Comparison of ENCODE assay signal across 23 mouse cellular contexts in genomic region chrX:159639991-159640390, GRCm38 (mm10). TPM values are rescaled to one million over a fixed set of nuclear protein-coding genes. Genes with fewer than 3 reads are reported as not detected.
DNase-seq lines count a peak whose midpoint lies in the region; ATAC-seq and TF ChIP-seq lines count a peak whose summit lies in the region.
"Had no signal": no experiment of that assay in that cellular context is flagged by ENCODE, and none has a peak within 500 bp of the region (broad histone marks: within the 10 kb centered on the region; RNA-seq: fewer than 3 reads in every experiment).

No protein-coding gene starts in this region.

- TF ChIP-seq CTCF in liver, postnatal 0 days (IDR thresholded peaks at IDR 0.05; ENCODE audit: low read depth) = no peak
- TF ChIP-seq CTCF in bone marrow, adult 2 months (IDR thresholded peaks at IDR 0.05; ENCODE audit: control insufficient read depth, insufficient read depth, low read length) = no peak

- no peak overlapping the region for H3K9ac ChIP-seq in liver, embryonic 11.5 days (ENCODE audit: low read depth, low read length)
- no peak overlapping the region for H3K9ac ChIP-seq in liver, postnatal 0 days (replicated peaks)
- H3K9ac ChIP-seq in midbrain, embryonic 16.5 days (ENCODE audit: low read depth, low read length) = no peak overlapping the region
- H3K9ac ChIP-seq: embryonic facial prominence, embryonic 15.5 days; heart, embryonic 15.5 days; hindbrain, embryonic 13.5 days had no signal

- DNase-seq in liver, embryonic 11.5 days (ENCODE audit: low spot score) = no peak
- no peak for DNase-seq in liver, postnatal 0 days
- DNase-seq in adrenal gland, adult (ENCODE audit: inconsistent age in 2 of 2, low spot score in 1 of 2) = no peak
- DNase-seq in cerebellum, postnatal 10 days = no peak
- DNase-seq: adrenal gland, postnatal 10 days; cerebellum, adult 9-10 months; cerebellum, postnatal 36 days; embryo, embryonic 11 days; gastrocnemius, postnatal 36 days; heart, adult 2 months; heart, postnatal 14 days had no signal

- H3K9me3 ChIP-seq in liver, embryonic 11.5 days (ENCODE audit: control insufficient read depth, low read length) = no peaks in the 10 kb centered on the region
- H3K9me3 ChIP-seq in liver, postnatal 0 days (ENCODE audit: low read length) = no peaks in the 10 kb centered on the region
- no peaks in the 10 kb centered on the region for H3K9me3 ChIP-seq in midbrain, embryonic 16.5 days (replicated peaks; ENCODE audit: control insufficient read depth, low read length, poor library complexity, severe bottlenecking)
- H3K9me3 ChIP-seq: embryonic facial prominence, embryonic 15.5 days; forebrain, embryonic 10.5 days; heart, embryonic 15.5 days; hindbrain, embryonic 13.5 days had no signal

- H3K36me3 ChIP-seq in liver, embryonic 11.5 days (ENCODE audit: control insufficient read depth, insufficient read depth, low read length) = no peaks in the 10 kb centered on the region
- H3K36me3 ChIP-seq in liver, postnatal 0 days (replicated peaks; ENCODE audit: insufficient read depth, low read length) = no peaks in the 10 kb centered on the region
- H3K36me3 ChIP-seq in midbrain, embryonic 16.5 days (ENCODE audit: control insufficient read depth, insufficient read depth, low read length) = no peaks in the 10 kb centered on the region
- H3K36me3 ChIP-seq: embryonic facial prominence, embryonic 15.5 days; forebrain, embryonic 10.5 days; heart, embryonic 15.5 days; hindbrain, embryonic 13.5 days had no signal

- H3K4me2 ChIP-seq in liver, embryonic 11.5 days = peak overlapping the region; percentile 9; the same call in 1 of the 2 replicates
- no peak overlapping the region for H3K4me2 ChIP-seq in liver, postnatal 0 days (ENCODE audit: low read depth, low read length)
- no peak overlapping the region for H3K4me2 ChIP-seq in midbrain, embryonic 16.5 days (ENCODE audit: low read length)
- H3K4me2 ChIP-seq: embryonic facial prominence, embryonic 15.5 days; heart, embryonic 11.5 days; heart, embryonic 15.5 days; hindbrain, embryonic 13.5 days had no signal

- 42% methylated on average over 4 of the region's 4 CpGs for WGBS in liver, embryonic 11.5 days
- 43% methylated on average over 4 of the region's 4 CpGs for WGBS in liver, postnatal 0 days (ENCODE audit: insufficient replicate concordance)
- WGBS in bone marrow, adult 2 months = 36% methylated on average over 4 of the region's 4 CpGs
- WGBS in midbrain, embryonic 16.5 days = 82% methylated on average over 4 of the region's 4 CpGs

- ATAC-seq in liver, embryonic 11.5 days (replicated peaks; ENCODE audit: low FRiP score) = peak; percentile 41; the same call in 1 of the 2 replicates
- ATAC-seq in liver, postnatal 0 days = no peak
- peak; percentile 25 for ATAC-seq in granulocyte monocyte progenitor cell, adult 5-6 weeks (replicated peaks; ENCODE audit: poor library complexity, severe bottlenecking)
- ATAC-seq in megakaryocyte progenitor cell, adult 5-6 weeks (replicated peaks; ENCODE audit: poor library complexity) = peak; percentile 27
- ATAC-seq in midbrain, embryonic 16.5 days = no peak
- ATAC-seq: forebrain, embryonic 14.5 days; hindbrain, postnatal 0 days had no signal

- TF ChIP-seq EP300 in liver, postnatal 0 days (IDR thresholded peaks at IDR 0.05; ENCODE audit: low read depth) = no peak

- TF ChIP-seq POLR2A in bone marrow, adult 2 months (IDR thresholded peaks at IDR 0.05; ENCODE audit: borderline replicate concordance, control insufficient read depth, low read depth, low read length) = no peak

- peaks cover 4% of the 10 kb centered on the region; the same call in 1 of the 2 replicates for H3K4me1 ChIP-seq in liver, embryonic 11.5 days (replicated peaks; ENCODE audit: control insufficient read depth, insufficient read depth, low read length)
- H3K4me1 ChIP-seq in liver, postnatal 0 days (ENCODE audit: insufficient read depth) = no peaks in the 10 kb centered on the region
- H3K4me1 ChIP-seq in bone marrow, adult 2 months (ENCODE audit: control insufficient read depth, insufficient read depth, low read length) = peaks cover 2% of the 10 kb centered on the region; the same call in 1 of the 2 replicates
- H3K4me1 ChIP-seq in midbrain, embryonic 16.5 days (ENCODE audit: control insufficient read depth, insufficient read depth, low read length) = no peaks in the 10 kb centered on the region
- H3K4me1 ChIP-seq: embryonic facial prominence, embryonic 15.5 days; forebrain, embryonic 10.5 days; heart, embryonic 15.5 days; hindbrain, embryonic 13.5 days had no signal

- H3K27me3 ChIP-seq in liver, embryonic 11.5 days (replicated peaks; ENCODE audit: control insufficient read depth, insufficient read depth, low read length) = no peaks in the 10 kb centered on the region
- H3K27me3 ChIP-seq in liver, postnatal 0 days (ENCODE audit: insufficient read depth, low read length) = no peaks in the 10 kb centered on the region
- H3K27me3 ChIP-seq in midbrain, embryonic 16.5 days (ENCODE audit: control insufficient read depth, insufficient read depth, low read depth, low read length) = no peaks in the 10 kb centered on the region
- H3K27me3 ChIP-seq: embryonic facial prominence, embryonic 15.5 days; heart, embryonic 15.5 days; hindbrain, embryonic 13.5 days had no signal

- H3K27ac ChIP-seq in liver, embryonic 11.5 days (ENCODE audit: low read depth, low read length) = no peak overlapping the region
- no peak overlapping the region for H3K27ac ChIP-seq in liver, postnatal 0 days (ENCODE audit: low read depth)
- peak overlapping the region; percentile 39; the same call in 1 of the 2 replicates for H3K27ac ChIP-seq in bone marrow, adult 2 months (ENCODE audit: control insufficient read depth, insufficient read depth, low read depth, low read length, poor library complexity)
- no peak overlapping the region for H3K27ac ChIP-seq in midbrain, embryonic 16.5 days (ENCODE audit: low read length)
- H3K27ac ChIP-seq: embryonic facial prominence, embryonic 15.5 days; forebrain, embryonic 10.5 days; heart, adult 2 months; heart, embryonic 15.5 days; hindbrain, embryonic 13.5 days; hindbrain, postnatal 0 days had no signal

- no peak overlapping the region for H3K4me3 ChIP-seq in liver, embryonic 11.5 days (ENCODE audit: low read depth, low read length)
- H3K4me3 ChIP-seq in liver, postnatal 0 days (ENCODE audit: low read depth, low read length) = no peak overlapping the region
- H3K4me3 ChIP-seq in bone marrow, adult 2 months (replicated peaks; ENCODE audit: control insufficient read depth, low read depth, low read length) = no peak overlapping the region
- no peak overlapping the region for H3K4me3 ChIP-seq in midbrain, embryonic 16.5 days (ENCODE audit: low read depth, low read length)
- H3K4me3 ChIP-seq: embryonic facial prominence, embryonic 15.5 days; erythroblast, embryonic 14.5 days; forebrain, embryonic 10.5 days; heart, adult 2 months; heart, embryonic 15.5 days; hindbrain, embryonic 13.5 days had no signal

RNA-seq across cellular contexts. Expression of gene Sh3kbp1, which starts 12.9 kb away (rescaled TPM):
- 23.9 and 24.5 TPM in 2 replicates for polyA plus RNA-seq in liver, embryonic 11.5 days (2014; fragmentation: Nextera tagmentation; extraction: Ambion mirVana)
- 9.0 and 9.7 TPM in 2 replicates for polyA plus RNA-seq in liver, postnatal 0 days (2015; fragmentation: Nextera tagmentation; extraction: Ambion mirVana)
- polyA plus RNA-seq in bone marrow, adult 2 months (2011; ENCODE audit: insufficient read depth, insufficient read length, low replicate concordance, missing spikeins) = 15.7 and 32.2 TPM in 2 replicates
- 69.4 and 70.6 TPM in 2 replicates for total RNA-seq in granulocyte monocyte progenitor cell, adult 5-6 weeks (2014; fragmentation: Nextera tagmentation)
- 92.0 and 99.7 TPM in 2 replicates for total RNA-seq in granulocyte monocyte progenitor cell, adult 5-6 weeks (2017)
- 92.6 and 99.8 TPM in 2 replicates for total RNA-seq in megakaryocyte progenitor cell, adult 5-6 weeks (2015)
- total RNA-seq in megakaryocyte progenitor cell, adult 5-6 weeks (2017) = 105 and 107 TPM in 2 replicates
- 46.3 and 49.3 TPM in 2 replicates for polyA plus RNA-seq in midbrain, embryonic 16.5 days (2015; fragmentation: Nextera tagmentation; extraction: Ambion mirVana)

Comparison
In these comparisons a context has a peak if more than half of its experiments do, and no peak if none do; other contexts are left out.
1. ATAC-seq: peak in liver, embryonic 11.5 days (single experiment), granulocyte monocyte progenitor cell, adult 5-6 weeks (single experiment) and megakaryocyte progenitor cell, adult 5-6 weeks (single experiment); none in liver, postnatal 0 days (single experiment) and midbrain, embryonic 16.5 days (single experiment).